Mouse (Mus musculus): Measurements from ENCODE around the gene Rflnb.

- no peak for TF ChIP-seq POLR2A (IDR thresholded peaks at IDR 0.05; ENCODE audit: low read depth, low read length)
- no peak for TF ChIP-seq CTCF (IDR thresholded peaks at IDR 0.05; ENCODE audit: extremely low read depth, insufficient read length, insufficient replicate concordance, low read depth, low read length)
Observed at GRCm38 (mm10) chr11:76033359-76033758, 5.8 kb upstream of the Rflnb start.

All from small intestine, adult 2 months (tissue).